Mouse (Mus musculus) olfactory bulb, adult 2 months (tissue): ENCODE measurements around the gene Dnmt3a.

Experiments used
- CTCF ChIP-seq: fragments of 200-500 bp; IDR thresholded peaks from 2 replicates; pipeline ENCODE4 v1.5.1; 2012; ENCODE audit warnings: low read depth, mild to moderate bottlenecking, low read length, moderate library complexity; ENCODE audit not compliant: insufficient read depth
- POLR2A ChIP-seq: fragments of 200-500 bp; IDR thresholded peaks from 2 replicates; pipeline ENCODE4 v1.6.1; 2012; ENCODE audit warnings: mild to moderate bottlenecking, low read depth, low read length, moderate library complexity; ENCODE audit not compliant: insufficient read depth

GRCm38 (mm10) chr12:3870859-3871462 is 65.2 kb downstream of the Dnmt3a start:
- no peak for TF ChIP-seq CTCF
- TF ChIP-seq POLR2A: no peak
